Mouse (Mus musculus) heart, embryonic 11.5 days (tissue): ENCODE data around the gene Inpp4b. TPM values are rescaled to one million over a fixed set of nuclear protein-coding genes. Genes with fewer than 3 reads are reported as not detected.
"Not testable (repeated sequence)": the region's sequence is repeated elsewhere in the genome, so short reads cannot be mapped to it uniquely, and the experiment has no call there.

Source experiments
- ATAC-seq: fragments of 200-750 bp; cut with Nextera tagmentation; replicated peaks from 2 replicates; pipeline ENCODE4 v1.8.0; 2017; ENCODE audit warnings: moderate library complexity; ENCODE audit not compliant: insufficient number of reproducible peaks, low FRiP score, low TSS enrichment
- H3K27ac ChIP-seq: fragments of 300-500 bp; sonication (generic); 2 replicates; pipeline ENCODE4 v1.5.1; 2014; ENCODE audit warnings: mild to moderate bottlenecking, low read depth, low read length
- H3K27me3 ChIP-seq: fragments of 300-500 bp; sonication (generic); 2 replicates; pipeline ENCODE4 v1.6.1; 2014; ENCODE audit warnings: mild to moderate bottlenecking, low read length, mixed read lengths; ENCODE audit not compliant: control insufficient read depth, insufficient read depth
- H3K36me3 ChIP-seq: fragments of 300-500 bp; sonication (generic); 2 replicates; pipeline ENCODE4 v1.6.1; 2014; ENCODE audit warnings: mild to moderate bottlenecking, low read length, moderate library complexity, mixed read lengths; ENCODE audit not compliant: control insufficient read depth, insufficient read depth
- H3K4me1 ChIP-seq: fragments of 300-500 bp; sonication (generic); 2 replicates; pipeline ENCODE4 v1.6.1; 2014; ENCODE audit warnings: low read length; ENCODE audit not compliant: control insufficient read depth, insufficient read depth
- H3K4me2 ChIP-seq: fragments of 300-500 bp; sonication (generic); 2 replicates; pipeline ENCODE4 v1.6.1; 2014; ENCODE audit warnings: mild to moderate bottlenecking, moderate library complexity
- H3K4me3 ChIP-seq: fragments of 300-500 bp; sonication (generic); 2 replicates; pipeline ENCODE4 v1.5.1; 2014; ENCODE audit warnings: low read depth, low read length
- H3K9ac ChIP-seq: fragments of 300-500 bp; sonication (generic); 2 replicates; pipeline ENCODE4 v1.6.1; 2014; ENCODE audit warnings: mild to moderate bottlenecking, low read depth, low read length, moderate library complexity
- H3K9me3 ChIP-seq: fragments of 300-500 bp; sonication (generic); replicated peaks from 2 replicates; pipeline ENCODE4 v1.6.1; 2016; ENCODE audit warnings: low read length; ENCODE audit not compliant: control insufficient read depth
- WGBS: fragments of 180-500 bp; shearing (Covaris S2); extraction: QIAGEN DNeasy Blood & Tissue Kit; methylation state at CpG from one replicate; pipeline ENCODE4 v1.1.7; 2014; ENCODE audit not compliant: insufficient replicate concordance; 5-methylcytosine and 5-hydroxymethylcytosine counted together
- polyA plus RNA-seq: library from polyadenylated mRNA; unstranded; fragments of >200 nt; fragmentation: Nextera tagmentation; extraction: Ambion mirVana; gene quantifications from 2 replicates; pipeline ENCODE4 v1.2.1, GENCODE M21; 2014

Gene Inpp4b
- polyA plus RNA-seq, 1 experiment from 2014 or later = 8.0 TPM

DNA sequence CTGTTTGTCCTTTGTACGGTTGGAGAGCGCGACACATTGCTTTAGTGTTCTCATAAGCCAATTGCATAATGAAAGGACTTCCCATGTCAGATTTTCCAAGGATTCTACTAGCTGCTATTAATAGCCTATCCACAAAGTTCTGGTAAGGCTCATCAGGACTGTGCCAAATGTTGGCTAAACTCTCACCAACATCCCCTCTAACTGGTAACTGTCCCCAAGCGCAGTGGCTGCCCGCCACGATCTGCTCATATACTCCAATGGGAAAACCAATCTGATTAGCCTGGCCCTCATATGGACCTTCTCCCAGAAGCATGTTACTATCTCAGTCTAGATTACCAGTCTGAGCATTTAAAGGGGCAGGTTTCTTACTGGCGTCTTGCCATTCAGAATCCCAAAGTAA is 744.3 kb downstream of the Inpp4b start:
- not testable (repeated sequence) for H3K4me2 ChIP-seq, H3K9me3 ChIP-seq, H3K27me3 ChIP-seq, H3K4me1 ChIP-seq, H3K27ac ChIP-seq, H3K4me3 ChIP-seq, ATAC-seq, H3K9ac ChIP-seq, H3K36me3 ChIP-seq
- WGBS = 87% methylated on average over 7 of the region's 7 CpGs

DNA sequence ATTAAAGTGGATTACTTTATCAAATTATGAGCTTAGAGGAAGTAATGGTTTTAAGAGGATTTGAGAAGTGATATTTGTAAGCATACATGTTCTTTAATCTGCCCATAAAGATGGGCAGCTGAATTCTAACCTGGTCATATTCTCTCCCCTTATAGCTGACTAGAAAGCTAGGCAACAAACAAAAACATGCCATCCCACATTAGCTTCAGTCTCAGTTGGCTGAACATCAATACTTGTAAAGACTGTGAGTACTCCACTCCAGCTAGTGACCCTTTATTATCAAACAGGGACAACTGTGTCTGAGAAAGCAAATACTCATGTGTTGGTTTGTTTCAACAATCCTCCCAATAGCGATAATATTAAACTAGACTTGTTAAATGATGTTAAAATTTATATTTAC is 748.5 kb downstream of the Inpp4b start:
- 65% methylated on average over 1 of the region's 1 CpGs for WGBS
- ATAC-seq = no peak

DNA sequence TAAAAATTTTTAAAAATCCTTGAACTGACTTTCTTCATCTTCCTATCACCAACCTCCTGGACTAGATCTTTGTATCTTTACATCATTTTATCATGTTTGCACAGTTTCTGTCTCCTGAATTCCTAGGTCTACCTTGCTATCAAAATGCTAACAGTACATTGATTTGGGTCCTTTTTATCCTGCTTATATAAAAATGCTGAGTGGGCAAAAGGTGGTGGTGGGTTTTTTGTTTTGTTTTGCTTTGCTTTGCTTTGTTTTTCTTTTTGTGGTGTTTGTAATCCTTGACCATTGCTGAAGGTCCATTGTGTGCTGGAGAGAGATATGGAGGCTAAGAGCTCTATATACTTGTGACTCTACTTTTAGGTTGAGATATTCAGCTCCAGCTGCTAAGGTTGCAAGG is 750.9 kb downstream of the Inpp4b start:
- Histone ChIP-seq H3K27me3 (no peaks in the 10 kb centered on the region), H3K27ac (no peak overlapping the region), H3K9ac (no peak overlapping the region), H3K9me3 (no peaks in the 10 kb centered on the region), H3K36me3 (no peaks in the 10 kb centered on the region), H3K4me2 (no peak overlapping the region), H3K4me1 (no peaks in the 10 kb centered on the region), H3K4me3 (no peak overlapping the region)
- no peak for ATAC-seq

More for the DNA sequence above, 748.5 kb downstream of the Inpp4b start:
- Histone ChIP-seq H3K9me3 (no peaks in the 10 kb centered on the region; the same call in 1 of the 2 replicates), H3K27ac (no peak overlapping the region), H3K27me3 (no peaks in the 10 kb centered on the region), H3K4me3 (no peak overlapping the region), H3K4me1 (no peaks in the 10 kb centered on the region), H3K36me3 (no peaks in the 10 kb centered on the region), H3K4me2 (no peak overlapping the region), H3K9ac (no peak overlapping the region)

DNA sequence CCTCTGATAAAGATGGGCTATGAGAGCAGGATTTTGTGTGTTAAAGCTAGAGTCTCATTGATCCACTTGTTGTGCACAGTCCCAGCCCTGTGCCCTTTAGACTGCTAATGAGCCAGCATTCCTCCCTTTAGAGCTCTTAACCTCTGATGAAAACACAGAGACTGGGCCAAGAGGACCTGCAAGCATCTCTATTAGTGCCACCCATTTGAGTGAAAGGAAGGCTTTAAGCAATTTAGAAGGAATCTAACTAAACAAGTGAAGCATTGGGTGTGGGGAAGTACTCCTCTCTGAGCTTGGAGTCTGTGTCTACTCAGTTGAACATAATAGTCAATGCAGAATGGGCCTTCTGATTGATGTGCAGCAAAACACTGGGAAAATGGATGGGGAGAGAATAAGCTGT is 762.2 kb downstream of the Inpp4b start:
- ATAC-seq = no peak
- H3K27ac ChIP-seq = no peak overlapping the region

DNA sequence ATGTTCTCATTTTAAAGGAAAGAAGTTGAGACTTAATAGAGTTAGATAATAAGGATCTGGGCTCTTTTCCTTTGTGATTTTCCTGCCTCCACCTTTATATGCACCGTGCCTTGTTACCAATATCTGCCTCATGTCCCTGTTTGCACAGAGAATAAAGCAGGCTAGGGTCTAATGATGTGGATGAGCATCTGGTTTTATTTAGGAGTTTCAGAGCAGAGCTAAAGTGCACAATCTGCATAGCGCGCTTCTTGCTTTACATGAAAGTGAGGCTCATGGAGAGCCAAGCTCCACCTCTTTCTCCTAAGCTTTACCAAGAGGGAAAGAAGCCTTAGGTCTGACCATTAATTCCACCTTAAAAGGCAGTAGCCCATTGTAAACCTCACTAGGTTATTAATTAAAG is 763.8 kb downstream of the Inpp4b start:
- Histone ChIP-seq H3K9ac (no peak overlapping the region), H3K36me3 (no peaks in the 10 kb centered on the region), H3K4me3 (no peak overlapping the region), H3K4me1 (no peaks in the 10 kb centered on the region), H3K4me2 (no peak overlapping the region), H3K27me3 (no peaks in the 10 kb centered on the region), H3K9me3 (no peaks in the 10 kb centered on the region), H3K27ac (no peak overlapping the region)
- ATAC-seq = no peak
- WGBS = 75% methylated on average over 3 of the region's 3 CpGs

More for the DNA sequence above, 762.2 kb downstream of the Inpp4b start:
- H3K9me3 ChIP-seq = no peaks in the 10 kb centered on the region
- H3K36me3 ChIP-seq = no peaks in the 10 kb centered on the region
- no peaks in the 10 kb centered on the region for H3K27me3 ChIP-seq
- no peak overlapping the region for H3K4me3 ChIP-seq
- no peak overlapping the region for H3K4me2 ChIP-seq
- H3K9ac ChIP-seq = no peak overlapping the region
- no peaks in the 10 kb centered on the region for H3K4me1 ChIP-seq

DNA sequence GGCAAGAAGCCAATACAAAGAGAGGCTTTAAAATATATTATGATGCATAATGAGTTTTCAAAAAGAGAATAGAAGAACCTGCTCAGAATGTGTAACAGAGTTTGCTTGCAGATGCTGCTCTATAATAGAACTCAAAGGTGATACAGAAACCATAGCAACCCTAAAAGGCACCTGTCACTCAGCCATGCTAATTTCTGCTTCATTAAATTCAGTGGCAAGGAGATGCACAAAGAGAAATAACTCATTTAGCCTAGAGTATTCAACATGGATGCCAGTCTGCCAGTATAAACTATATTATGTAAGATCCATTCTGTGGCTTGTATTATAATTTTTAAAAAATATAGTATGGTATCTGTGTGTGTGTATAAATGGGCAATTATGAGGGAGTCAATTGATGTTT is 807.9 kb downstream of the Inpp4b start:
- H3K9ac ChIP-seq = no peak overlapping the region
- ATAC-seq = no peak

DNA sequence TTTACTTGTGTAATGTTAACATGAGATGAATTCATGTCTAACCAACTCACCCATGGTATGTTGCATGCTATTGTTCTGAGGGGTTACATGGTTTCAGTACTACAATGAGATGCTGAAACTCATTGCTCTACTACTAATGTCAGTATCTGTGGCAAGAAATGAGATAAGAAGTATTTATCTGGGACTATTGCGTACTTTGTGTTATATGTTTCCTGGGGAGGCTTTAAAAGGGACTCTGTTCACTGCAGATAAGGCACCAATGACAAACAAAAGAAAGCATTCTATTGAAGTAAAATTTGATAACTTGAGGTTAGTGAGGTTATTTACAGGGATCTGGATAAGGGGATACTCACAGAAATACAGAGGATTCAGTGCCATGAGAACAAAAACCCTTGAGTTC is 815.6 kb downstream of the Inpp4b start:
- Histone ChIP-seq H3K4me2 (no peak overlapping the region), H3K27ac (no peak overlapping the region), H3K4me1 (no peaks in the 10 kb centered on the region), H3K9ac (no peak overlapping the region), H3K9me3 (no peaks in the 10 kb centered on the region), H3K27me3 (no peaks in the 10 kb centered on the region), H3K4me3 (no peak overlapping the region), H3K36me3 (no peaks in the 10 kb centered on the region)
- ATAC-seq = no peak
- 38% methylated on average over 1 of the region's 1 CpGs for WGBS

More for the DNA sequence above, 807.9 kb downstream of the Inpp4b start:
- H3K4me3 ChIP-seq = no peak overlapping the region
- H3K27me3 ChIP-seq = no peaks in the 10 kb centered on the region
- no peaks in the 10 kb centered on the region for H3K36me3 ChIP-seq
- no peaks in the 10 kb centered on the region for H3K9me3 ChIP-seq
- H3K4me1 ChIP-seq = no peaks in the 10 kb centered on the region
- no peak overlapping the region for H3K4me2 ChIP-seq
- H3K27ac ChIP-seq = no peak overlapping the region
